Mouse (Mus musculus) adrenal gland, postnatal 14 days (tissue): Measurements from ENCODE around the gene Bach2. TPM values are rescaled to one million over a fixed set of nuclear protein-coding genes. Genes with fewer than 3 reads are reported as not detected.
A peak's percentile ranks its signal among the peaks of the same experiment; 100 is the strongest.

Source experiments
- DNase-seq: peaks from one replicate; pipeline ENCODE4 v3.0.0; 2021; ENCODE audit warnings: mixed read lengths
- total RNA-seq: library from RNA; stranded (reverse); gene quantifications from 2 replicates; pipeline ENCODE4 v1.2.3, GENCODE M21; 2021

The Bach2 gene
- total RNA-seq, 1 experiment from 2014 or later = 7.3 TPM

DNA sequence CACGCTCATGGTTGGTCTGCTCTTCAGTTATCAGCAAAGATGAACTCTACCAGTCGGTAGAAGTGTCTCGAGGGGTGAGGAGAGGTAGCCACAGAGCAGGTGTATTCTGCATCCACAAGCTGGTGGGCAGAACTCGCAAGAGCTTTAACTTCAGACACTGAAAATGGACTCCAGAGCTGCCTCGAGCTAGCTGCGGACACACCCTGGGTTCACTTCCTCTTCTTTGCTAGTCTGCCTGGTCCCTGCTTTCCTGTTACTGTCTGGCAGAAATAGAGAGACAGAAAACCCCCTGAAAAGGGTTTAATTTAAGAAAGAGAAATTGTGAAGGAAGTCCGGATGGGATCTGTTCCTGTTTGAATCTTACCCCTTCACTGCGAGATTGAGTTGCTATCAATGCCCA lies 326.3 kb downstream of the Bach2 start:
- no peak for DNase-seq

DNA sequence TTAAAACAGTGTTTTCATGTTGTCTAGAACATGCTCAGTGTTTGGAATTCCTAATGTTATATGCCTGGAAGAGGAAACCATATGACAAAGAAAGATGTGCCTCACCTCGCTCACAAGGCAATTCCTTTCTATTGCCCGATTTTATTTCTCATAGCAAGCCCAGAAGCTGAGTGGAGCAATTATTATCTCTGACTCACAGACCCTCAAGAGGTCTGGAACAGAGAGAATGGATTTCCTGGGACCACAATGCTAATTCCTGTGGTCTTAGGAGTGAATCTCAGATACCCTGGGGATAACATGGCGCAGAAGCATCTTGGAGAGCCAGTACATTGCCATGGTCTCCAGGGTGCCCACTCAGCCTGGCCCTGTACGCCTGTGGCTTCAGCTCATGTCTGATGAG lies 330.4 kb downstream of the Bach2 start:
- no peak for DNase-seq

DNA sequence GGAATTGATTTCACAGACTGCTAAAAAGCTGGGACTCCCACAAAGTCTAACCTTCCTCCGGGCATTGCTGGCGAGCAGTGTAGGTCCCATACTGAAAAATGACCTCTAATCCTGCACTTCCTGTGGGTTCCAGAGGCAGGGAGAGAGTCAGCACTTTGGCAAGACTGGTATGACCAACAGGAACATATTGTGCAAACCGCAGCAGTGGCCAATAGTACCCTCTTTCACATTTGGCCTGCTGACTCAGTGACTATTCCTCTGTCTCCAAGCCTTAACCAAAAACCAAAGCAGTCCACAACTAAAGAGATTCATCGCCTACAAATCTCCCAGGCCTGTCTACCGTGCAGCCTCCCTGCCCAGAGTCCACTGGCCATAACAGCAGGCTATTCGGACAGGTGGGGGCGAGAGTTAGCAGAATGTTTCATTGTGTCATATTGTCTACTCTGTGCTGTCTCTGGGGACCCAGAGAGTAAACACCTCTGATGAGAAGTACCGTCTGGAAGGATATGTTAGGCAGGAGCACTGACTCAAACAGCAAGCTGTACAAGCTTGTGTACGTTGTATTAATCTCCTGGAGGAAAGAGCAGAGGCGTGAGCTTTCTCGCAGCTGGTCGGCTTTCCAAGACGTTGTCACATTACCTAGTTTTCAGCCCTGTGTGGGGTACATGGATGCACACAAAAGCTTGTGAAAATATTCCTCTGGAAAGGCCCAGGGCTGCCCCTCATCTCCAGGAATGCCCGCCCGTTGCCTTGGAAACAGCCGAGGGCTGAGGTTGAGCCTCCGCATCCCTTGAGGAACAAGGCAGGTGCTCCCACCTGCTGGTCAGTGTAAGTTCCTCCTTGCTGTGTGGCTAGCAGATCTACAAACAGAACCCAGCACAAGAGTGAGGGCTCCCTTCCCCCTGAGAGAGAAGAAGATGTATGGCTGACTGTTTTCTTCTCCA lies 331.7 kb downstream of the Bach2 start:
- DNase-seq = peak; percentile 64

DNA sequence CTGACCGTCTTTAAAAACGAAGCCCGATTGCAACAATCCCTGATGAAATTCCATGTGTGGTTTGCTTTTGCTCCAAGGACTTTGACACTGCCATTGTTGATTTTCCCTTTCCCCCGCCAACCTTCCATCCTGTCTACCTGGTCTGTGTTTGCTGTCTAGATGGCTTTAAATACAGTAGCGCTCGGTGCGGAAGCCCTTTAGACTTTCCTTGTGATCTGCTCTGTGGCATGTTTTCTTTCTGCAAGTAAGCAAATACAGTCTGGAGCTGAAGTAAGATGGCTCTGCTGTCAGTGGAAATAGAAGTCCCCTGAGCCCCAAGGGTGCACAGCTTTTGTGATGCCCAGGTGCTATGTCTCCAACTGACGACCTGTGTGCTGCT lies 332.3 kb downstream of the Bach2 start:
- no peak for DNase-seq

DNA sequence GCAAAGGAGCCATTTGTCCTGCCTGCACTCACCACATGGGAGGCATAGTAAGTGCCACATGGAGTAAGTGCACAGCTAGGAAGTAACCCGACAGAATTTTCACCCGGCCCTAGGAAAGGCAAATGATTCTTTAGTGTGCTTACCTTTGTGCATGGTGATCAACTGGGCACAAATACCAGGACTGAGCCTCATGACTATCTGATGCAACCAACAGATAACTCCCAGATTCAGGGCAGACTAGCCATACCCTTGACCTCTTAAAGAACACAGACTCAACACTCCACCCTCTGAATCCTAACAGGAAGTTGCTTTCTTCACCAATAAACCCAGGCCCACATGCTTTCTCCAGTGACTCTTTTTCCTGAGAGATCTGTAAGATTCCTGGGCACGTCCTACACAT lies 332.8 kb downstream of the Bach2 start:
- peak; percentile 13 for DNase-seq

DNA sequence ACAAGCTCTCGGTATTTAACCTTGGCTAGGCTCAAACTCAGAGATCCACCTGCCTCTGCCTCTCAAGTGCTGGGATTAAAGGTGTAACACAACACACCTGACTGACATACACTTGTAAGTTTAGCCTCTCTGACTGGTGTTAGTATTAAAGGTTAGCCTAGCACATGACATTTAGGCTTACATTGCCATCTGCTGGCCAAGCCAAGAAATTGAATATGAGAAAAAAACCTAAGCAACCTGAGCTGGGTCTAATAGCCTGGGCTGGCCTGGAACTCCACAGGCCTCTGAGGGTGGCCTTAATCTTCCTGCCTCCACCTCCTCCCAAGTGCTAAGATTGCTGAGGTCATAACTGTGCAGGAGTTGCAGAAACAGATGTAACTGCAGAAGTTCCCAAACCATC lies 333.5 kb downstream of the Bach2 start:
- DNase-seq = peak; percentile 66

DNA sequence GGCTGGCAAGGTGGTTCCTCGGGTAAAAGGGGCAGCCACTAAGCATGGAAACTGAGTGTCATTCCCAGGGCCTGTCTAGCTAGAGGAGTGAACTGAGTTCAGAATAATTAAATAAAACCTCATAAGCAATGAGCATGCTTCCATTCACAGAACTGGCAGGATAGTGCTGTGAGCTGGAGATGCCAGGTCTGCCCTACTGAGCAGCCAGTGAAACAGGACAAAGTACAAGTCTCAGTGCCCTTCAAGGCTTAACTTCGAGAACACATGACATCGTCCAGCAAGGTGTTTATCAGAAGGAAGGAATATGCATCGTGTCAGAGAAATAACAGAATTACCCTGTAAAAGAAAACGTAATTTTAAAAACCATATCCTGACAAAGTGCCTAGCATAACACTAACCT lies 335.0 kb downstream of the Bach2 start:
- DNase-seq = no peak

DNA sequence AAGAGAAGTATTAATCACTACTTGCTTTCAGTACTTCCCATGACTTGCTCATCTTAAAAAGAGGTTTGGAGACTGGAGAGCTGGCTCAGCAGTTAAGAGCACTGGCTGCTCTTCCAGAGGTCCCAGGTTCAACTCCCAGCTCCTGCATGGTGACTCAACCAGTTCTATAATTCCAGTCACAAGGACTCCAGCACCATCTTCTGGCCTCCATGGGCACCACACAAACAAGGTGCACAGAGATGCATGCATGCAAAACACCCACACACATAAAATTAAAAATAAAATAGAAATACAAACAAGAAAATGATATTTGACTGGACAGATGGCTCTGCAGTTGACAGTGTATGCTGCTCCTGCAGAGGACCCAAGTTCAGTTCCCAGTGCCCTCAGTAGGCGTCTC lies 336.0 kb downstream of the Bach2 start:
- no peak for DNase-seq

DNA sequence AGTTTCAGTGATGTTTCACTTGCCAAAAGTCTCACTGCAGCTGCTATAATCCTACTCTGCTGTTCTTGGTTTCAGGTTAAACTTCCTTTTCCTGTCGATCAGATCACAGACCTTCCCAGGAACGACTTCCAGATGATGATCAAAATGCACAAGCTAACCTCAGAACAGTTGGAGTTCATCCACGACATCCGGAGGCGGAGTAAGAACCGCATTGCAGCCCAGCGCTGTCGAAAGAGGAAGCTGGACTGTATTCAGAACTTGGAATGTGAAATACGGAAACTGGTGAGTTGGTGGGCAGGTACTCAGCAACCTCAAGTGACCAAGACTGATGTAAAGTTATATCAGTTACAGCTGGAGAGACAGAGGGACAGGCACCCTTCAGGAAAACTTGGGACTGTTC lies 336.6 kb downstream of the Bach2 start:
- DNase-seq = peak; percentile 21

DNA sequence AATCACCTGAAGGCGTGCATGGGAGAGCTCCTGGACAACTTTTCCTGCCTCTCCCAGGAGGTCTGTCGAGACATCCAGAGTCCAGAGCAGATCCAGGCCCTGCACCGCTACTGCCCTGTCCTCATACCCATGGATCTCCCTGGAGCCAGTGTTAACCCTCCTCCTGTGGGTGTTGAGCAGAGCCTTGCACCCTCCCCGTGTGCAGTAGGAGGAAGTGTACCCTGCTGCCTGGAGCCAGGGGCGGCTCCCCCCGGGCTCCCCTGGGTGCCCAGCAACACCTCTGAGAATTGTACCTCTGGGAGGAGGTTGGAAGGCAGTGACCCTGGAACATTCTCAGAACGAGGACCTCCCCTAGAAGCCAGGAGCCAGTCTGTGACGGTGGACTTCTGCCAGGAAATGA lies 341.2 kb downstream of the Bach2 start:
- peak; percentile 5 for DNase-seq

DNA sequence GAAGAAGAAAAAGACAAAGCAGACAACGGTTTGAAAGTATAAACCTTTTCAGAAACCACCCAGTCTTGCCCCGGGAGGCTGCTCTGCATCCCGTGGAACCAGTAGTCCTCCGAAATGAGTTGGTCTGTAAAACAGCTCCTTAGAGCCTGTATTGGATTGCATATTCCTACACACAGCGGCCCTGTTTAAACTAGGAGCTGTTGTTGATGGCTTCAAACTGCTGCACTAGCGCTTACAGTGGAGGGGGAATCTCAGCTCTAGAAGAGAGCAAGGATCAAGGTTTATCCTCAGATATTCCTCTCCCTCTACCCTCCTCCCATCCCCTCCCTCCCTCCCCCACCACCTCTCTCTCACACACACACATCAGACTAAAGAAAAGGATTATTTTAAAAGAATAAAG lies 345.6 kb downstream of the Bach2 start:
- no peak for DNase-seq

DNA sequence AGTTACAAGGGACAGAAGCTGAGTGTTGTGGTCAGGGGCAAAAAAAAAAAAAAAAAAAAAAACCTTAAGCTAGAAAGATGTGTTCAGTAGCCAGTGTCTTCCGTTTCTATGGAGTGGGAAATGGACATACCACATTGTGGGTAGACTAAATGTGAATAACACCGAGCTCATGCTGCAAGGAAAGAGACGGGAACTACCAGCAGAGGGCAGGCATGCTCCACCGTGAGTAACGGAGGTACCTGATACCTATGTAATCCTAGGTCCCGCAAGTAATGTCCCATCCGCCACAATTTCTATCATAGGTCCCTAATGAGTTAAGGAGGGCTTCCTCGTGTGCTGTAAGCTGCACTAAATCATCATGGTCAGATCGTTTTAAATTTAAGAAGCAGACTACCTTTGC lies 348.0 kb downstream of the Bach2 start:
- peak; percentile 80 for DNase-seq

DNA sequence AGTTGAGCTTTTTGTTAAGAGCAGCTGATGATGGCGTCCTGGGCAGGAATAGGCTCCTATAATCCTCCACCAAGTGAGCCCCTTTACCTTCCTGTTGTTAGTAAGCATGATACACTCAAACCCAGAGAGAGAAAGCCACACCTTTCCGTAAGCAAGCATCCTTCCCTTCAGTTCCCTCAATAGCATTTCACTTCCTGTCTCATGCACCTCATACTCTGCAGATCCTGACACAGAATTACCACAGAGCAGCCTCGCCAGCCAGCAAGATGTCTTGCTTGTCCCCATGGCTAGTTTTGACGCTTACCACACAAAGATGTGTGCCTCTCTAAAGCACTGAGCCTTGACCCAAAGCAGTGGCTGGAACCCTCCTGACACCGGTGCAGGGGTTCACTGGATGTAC lies 348.9 kb downstream of the Bach2 start:
- no peak for DNase-seq

DNA sequence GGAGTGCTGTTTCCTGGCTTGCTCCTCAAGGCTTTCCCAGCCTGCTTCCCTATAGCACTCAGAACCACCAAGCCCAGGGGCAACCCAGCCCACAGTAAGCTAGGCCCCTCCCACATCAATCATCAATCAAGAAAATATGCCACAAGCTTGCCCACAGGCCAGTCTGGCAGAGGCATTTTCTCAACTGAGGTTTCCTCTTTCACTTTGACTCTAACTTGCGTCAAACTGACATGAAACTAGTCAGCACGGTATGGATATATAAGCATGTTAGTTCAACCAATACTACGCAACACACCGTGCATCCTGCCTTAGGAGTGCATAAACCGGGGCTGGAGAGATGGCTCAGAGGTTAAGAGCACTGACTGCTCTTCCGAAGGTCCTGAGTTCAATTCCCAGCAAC lies 349.6 kb downstream of the Bach2 start:
- DNase-seq = no peak

DNA sequence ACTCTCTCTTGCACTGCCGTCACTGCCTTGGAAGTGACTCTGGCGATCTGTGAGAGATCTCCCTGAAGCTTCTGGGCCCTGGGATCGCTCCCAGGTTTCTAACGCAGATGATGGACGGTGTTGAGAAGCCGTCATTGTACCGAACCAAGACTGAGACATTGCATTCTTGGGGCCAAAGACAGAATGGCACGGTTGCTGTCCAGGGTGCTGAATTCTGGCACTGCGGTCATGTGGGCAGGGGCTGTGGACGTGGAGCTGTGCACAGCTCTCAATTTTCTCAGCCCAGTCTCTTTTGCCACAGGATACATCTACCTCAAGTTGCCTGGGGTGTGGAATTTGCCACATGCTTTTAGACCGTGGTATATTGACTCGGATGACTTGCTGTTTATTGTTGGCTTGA lies 362.5 kb downstream of the Bach2 start:
- DNase-seq = peak; percentile 84

DNA sequence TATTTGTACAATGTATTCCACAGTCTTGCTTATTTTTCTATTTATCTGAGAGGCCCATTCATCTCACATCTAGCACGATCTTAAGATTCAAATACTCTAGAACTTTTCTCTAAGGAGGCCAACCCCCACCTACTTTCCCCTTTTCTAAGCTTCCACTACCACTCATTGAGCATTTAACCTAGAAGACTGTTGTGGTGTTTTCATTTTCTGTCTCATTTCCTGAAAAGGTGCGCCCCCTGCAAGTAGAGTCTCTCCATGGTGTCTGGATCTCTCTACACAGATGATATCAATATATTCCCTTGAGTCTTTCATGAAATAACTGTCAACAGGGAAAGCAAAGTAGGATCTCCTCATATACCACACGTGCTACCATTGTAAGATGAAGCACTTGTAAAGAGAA lies 364.1 kb downstream of the Bach2 start, which contains the start of gene Gja10:
TSS of gene Gja10 (minus strand) at position 101 of the 400 bp plus-strand sequence.
- no peak for DNase-seq

DNA sequence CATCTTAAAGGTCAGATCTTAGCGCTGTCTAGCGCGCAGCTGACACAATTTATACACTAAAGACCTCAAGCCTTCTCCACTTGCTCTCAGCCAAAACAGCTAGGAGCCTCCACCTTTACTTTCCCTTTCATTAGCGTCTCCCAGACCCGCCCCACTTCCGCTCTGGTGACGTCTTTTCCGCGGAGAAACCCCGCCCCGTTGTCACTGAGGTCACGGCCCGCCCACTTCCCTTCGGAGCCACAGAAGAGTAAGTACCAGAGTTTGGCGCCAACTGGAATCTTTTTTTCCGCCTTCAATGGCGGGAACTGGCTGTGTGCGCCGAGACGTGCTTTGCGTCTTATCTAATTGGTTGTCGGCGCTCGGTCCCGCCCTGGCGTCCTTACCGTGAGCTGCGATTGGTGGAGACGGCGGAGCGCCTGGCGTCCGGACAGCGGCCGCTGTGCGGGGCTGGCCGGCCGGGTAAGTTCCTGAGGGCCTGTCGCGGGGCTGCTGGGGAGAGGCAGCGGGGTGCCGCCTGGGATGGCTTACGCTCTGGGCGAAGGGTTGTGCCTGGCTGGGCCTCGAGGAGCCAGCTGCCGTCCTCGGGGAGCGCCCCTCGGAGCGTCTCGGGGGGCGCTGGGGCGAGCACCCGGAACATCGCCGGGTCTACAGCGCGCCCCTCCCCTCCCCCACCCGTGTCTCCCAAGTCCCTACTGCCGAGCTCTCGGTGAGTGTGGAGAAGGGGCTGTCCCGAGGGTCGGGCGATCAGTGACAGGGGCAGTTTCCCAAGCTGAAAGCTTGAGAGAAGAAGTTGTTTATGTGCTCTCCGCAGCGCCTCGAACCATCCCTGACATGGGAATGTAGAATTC lies 376.7 kb downstream of the Bach2 start, which contains the start of gene Casp8ap2:
TSS of gene Casp8ap2 (plus strand) at position 418 of the 848 bp plus-strand sequence.
- DNase-seq = peak; percentile 99

DNA sequence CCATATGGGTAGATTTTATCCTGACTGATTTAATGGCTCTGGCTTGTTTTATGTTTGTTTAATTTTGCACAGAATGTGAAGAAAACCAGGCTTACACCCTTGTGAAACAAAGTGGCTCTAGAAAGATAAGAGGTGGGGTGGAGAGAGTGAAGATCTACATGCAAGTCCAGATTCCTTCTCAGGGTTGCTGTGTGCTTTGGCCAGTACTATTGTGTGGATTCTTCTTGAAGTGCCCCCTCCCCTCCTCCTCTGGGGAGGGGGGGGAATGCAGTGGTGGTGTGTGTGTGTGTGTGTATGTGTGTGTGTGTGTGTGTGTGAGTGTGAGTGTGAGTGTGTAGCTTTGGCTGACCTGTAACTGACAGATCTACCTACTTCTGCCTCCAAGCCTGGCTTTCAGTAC lies 383.0 kb downstream of the Bach2 start:
- no peak for DNase-seq
